Mouse (Mus musculus) monocyte, adult 2 months (primary cell): ENCODE measurements around the gene Dctn1.

Source experiments
- DNase-seq, 2 experiments: peaks; one replicate each; pipeline ENCODE4 v3.0.0; 2022; ENCODE audit warnings: low spot score in 2 of 2, low read depth in 1 of 2

Dctn1 gene

DNA sequence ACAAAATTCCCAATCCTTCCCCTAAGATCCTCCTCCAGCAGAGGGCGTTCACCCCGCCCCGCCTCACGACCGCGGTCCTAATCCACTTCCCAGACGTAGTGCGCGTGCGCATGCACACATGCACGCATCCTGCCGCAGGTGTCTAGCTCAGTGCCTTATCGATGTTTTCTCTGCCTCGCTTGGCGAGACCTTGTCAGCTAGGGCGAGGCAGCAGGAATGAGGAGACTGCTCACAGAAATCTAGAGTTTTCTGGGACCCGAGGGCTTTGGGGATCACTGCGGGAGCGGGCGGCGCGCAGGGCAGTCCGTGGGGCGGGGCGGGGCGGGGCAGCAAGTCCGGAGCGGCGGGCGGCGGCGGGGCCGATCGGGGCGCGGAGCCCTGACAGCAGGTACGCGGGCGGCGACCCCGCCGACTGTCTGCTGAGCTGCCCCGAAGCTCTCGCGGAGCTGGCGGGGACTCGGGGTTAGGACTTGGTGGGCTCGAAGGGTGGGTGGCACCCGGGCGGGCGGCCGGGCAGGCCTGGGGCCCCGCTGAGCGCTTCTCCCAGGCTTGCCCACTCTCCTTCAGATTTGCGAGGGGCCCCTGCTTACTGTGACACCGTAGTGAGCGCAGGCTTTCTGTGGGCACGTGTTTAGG, at the start of gene Dctn1:
TSS of gene Dctn1 (plus strand) at position 314 of the 636 bp plus-strand sequence.
- peak; percentile 77 to 92 for DNase-seq

DNA sequence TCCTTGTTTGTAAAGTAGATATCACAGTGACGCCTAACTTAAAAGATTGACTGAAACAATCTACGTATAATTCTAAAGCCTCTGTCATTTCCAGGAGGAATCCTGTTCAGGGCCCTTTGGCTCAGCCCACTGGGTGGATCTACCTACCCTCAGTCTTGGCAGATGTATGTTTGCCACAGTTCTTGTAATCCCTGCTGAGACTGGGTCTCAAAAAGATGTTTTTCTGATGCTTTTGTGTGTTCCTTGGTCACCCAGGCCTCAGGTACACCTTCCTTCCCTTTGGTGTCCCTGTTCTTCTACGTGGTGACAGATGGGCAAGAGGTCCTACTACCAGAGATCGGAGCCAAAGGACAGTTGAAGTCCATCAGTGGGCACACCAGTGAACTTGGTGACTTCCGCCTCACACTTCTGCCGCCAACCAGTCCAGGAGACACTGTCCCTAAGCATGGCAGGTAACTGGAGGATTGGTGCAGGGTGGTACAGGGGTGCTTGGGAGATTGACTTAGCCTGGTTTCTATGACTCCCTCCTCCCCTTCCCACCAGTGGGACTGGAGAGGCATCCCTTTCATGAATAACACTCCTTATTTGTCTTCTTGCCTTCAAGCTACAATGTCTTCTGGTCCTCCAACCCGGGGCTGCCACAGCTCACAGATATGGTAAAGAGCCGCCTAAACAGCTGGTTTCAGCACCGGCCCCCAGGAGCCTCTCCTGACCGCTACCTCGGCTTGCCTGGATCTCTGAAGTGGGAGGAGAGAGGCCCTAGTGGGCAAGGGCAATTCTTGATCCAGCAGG, 49.2 kb upstream of the Dctn1 start:
- DNase-seq: no peak

GRCm38 (mm10) chr6:83117165-83117438, 48.6 kb upstream of the Dctn1 start:
- DNase-seq: no peak

DNA sequence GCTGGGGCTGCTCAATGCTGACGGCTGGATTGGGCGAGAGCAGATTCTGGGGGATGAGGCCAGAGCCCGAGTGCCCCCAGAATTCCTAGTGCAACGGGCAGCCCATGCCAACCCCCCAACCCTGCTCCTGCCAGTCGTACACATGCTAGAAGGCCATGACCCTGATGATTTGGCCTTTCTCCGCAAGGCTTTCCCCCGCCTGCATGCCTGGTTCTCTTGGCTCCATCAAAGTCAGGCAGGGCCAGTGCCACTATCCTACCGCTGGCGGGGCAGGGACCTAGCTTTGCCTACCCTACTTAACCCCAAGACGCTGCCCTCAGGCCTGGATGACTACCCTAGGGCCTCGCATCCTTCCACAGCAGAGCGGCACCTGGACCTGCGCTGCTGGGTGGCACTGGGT, 48.1 kb upstream of the Dctn1 start:
- no peak for DNase-seq

DNA sequence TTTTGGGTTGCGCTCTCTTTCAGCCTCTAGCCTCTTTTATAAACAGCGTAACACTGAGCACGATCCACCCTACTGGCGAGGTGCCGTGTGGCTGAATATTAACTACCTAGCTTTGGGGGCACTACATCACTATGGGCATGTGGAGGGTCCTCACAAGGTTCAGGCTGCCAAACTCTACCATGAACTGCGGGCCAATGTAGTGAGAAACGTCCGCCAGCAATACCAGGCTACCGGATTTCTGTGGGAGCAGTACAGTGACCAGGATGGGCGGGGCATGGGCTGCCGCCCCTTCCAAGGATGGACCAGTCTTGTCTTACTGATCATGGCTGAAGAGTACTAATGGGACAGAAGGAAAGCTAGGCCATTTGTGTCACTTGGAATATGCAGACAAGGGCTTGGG, 47.4 kb upstream of the Dctn1 start:
- no peak for DNase-seq

- DNase-seq: no peak
Observed at GRCm38 (mm10) chr6:83118825-83119733, 46.6 kb upstream of the Dctn1 start.

DNA sequence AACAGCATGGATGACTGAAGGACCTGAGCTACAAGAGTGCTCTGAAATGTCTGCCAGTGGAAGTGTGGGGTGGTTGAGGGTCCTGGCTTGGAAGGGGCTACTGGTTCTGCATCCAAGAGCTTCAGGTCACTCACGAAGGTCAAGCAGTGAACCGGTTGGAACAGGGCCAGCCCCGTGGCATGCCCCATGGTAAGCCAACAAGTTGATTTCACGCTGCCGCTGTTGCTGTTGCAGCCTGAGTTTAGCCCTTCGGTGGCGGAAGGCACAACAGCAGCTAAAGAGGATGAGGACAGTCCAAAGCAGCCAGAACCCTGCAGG, 46.0 kb upstream of the Dctn1 start:
- no peak for DNase-seq

DNA sequence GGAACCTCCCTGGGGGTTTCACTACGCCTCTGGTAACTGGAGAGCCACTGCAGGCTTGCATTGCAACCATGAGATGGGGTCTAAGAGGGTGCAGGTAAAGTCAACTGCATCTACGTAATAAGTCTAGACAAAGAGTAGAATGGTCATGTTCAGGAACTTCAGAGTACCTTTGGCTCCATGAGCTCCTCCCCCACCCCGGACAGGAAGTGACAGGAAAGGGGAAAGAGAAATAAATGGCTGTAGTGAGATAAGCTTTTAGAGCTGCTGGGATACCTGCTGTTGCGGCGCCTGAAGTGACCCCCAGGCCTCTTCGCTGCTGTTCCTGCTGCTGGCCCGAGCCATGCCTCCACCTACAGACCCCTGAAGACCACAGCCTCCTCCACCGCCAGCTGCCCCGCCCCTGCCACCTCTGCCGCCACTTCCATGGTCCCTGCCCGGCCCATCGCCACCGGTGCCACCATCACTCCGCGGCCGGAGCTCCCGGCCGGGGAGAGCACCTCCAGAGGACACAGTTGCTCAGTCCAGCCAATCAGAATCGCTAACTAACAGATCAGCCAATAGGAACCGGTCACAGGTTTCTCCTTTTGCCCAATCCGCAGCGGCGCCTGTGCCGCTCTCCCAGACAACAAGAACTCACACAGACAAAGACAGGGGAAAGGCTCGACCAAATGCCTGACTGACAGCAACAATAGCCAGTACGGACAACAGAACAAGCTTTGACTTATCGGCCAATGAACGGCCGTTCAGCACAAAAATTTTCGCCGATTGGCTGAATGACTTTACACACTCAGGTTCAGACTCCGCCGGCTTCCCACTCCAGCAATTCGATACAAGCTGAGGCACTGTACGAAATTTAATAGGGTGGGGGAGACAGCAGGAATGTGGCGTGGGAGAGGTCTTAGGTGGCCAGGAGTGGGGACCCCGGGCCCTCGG, 44.5 kb upstream of the Dctn1 start, which contains the start of gene Wbp1:
TSS of gene Wbp1 (minus strand) at position 630 of the 933 bp plus-strand sequence.
- peak; percentile 88 to 90 for DNase-seq

DNA sequence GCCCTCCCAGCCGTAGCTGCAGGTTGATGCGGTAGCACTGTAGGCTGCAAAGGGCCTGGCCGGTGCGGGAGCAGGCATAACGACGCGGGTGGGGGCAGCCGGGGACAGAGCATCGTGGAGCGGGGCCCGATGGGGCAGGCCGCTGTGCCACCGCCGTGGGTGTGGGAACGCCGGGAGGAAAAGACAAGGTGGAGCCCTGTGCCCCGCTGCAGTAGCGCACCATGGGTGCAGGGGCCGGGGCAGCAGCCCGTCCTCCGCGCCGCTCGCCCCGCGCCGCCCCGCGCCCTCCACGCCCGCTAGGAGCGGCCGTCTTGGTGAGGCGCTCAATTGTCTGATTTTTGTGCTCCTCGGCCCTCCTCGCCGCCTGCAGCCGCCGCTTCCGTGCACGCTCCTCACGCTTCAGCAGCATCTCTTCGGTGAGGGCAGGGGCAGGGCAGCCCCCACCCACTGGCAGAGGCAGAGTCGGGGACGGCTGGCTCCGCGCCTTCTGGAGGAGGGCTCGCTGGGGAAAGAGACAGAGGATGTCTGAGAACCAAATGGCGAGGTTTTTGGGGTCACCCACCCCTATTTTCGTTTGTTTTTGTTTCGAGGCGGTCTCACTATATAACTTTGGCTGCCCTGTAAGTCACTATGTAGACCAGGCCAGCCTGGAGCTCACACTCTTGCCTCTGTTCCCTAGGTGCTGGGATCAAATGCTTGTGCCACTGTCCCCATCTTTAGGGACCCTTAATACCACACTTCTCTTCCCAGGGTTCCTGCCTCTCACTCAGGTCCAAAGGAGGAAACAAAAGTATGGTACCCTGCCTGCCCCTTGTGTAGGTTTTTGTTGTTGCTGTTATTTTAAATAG, 43.6 kb upstream of the Dctn1 start:
- DNase-seq: no peak

DNA sequence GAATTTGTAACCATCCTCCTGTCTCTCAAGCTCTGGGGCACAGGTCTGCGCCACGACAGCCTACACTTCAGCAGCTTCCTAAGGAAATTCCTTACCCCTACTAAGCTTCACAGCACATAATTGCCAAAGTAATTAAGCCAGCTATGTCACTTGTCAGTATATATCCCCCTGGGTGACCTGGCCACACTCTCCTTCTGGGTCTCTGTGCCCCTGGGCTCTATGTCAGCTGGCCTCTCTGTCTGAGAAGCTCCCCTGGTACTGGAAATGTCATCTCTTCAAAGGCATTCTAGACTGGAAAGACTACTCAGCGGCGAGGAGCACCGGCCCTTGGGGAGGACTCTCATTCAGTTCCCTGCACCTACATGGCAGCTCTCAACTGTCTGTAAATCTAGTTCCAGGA, 42.8 kb upstream of the Dctn1 start:
- DNase-seq: no peak

DNA sequence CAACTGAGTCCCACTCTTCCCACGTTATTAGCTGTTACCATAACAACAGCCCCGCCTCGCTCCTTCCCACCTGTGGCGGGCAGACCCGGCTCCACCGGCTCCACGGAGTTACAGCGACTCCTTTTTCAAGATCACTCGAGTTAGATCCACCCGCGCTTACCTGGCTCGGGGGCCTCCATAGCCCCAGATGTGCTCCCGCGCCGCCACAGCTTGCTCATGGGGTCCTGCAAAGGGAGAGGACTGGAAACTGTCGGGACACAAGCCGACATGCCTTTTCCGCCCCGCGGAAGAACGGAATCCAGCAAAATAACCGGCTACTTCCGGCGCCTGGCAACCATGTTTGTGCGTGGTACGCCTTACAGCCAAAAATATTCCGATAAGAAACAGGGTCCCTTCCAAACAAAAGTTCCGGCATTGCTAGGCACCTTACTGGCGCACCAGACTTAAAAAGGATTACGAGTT, 40.8 kb upstream of the Dctn1 start:
- peak; percentile 84 to 89 for DNase-seq

DNA sequence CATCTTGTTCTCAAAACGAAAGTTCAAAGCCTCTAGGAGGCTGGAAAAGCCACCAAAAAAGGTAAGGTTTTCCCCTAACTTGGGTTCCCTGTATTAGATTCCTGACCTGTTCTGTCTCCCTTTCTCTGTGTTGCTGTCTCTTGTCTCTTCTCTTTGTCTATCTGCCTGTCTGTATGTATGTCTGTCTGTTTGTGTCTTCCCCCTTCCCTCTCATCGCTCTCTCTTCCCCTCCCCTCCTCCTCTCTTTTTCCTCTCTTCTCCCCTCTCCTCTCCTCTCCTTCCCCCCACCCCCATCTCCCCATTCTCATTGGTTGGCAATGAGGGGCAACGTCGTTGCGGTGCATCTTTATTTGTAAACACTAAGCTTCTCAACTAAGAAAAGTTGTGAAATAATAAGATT, 40.4 kb upstream of the Dctn1 start, which contains the start of gene Ino80b:
TSS of gene Ino80b (minus strand) at position 101 of the 400 bp plus-strand sequence.
- no peak for DNase-seq

GRCm38 (mm10) chr6:83127419-83127818, 38.3 kb upstream of the Dctn1 start:
- no peak for DNase-seq

DNA sequence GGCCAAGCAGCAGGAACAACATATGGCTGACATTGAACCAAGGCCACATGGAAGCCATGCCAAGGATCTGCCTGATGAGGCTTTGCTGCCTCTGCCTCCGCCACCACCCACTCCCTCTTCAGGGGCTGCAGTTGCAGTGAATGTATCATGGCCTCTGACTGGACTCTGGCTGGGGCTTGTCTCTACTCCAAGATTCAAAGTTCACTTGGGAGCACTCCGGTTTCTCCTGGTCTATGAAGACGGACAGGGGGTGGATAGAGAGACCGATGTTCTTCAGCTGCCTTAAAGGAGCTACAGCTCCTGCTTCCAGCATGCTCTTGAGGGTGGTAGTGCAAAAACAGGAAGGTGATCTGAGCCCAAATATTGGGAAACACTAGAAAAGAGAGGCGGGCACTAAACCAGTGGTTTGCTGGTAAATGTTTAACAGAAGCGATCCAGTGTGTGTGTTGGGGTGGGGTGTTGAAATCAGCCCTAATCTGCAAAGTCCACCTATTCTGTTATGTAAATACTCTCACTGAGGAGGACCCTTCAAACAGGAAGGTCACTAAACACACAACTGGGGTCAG, 34.2 kb upstream of the Dctn1 start:
- DNase-seq: no peak

- no peak for DNase-seq
Observed at GRCm38 (mm10) chr6:83132176-83132919, 33.4 kb upstream of the Dctn1 start.

DNA sequence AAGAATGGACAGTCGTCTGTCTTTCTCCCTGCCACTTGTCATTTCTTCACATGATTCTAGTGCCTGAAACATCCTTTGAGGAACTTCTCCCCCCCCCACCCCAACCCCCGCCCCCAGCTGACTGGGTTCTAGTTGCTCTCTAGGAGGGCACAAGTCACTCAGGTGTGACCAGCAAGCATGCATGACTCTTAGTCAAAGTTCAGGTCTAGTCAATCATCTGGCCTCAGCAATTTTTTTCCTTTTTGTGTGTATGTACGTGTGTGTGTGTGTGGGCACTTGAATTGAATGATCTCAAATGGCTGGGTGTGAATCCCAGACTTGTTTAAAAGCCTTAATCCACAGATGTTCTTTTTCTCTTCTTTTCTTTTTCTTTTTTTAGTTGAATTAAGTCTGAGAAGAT, 31.5 kb upstream of the Dctn1 start:
- no peak for DNase-seq

DNA sequence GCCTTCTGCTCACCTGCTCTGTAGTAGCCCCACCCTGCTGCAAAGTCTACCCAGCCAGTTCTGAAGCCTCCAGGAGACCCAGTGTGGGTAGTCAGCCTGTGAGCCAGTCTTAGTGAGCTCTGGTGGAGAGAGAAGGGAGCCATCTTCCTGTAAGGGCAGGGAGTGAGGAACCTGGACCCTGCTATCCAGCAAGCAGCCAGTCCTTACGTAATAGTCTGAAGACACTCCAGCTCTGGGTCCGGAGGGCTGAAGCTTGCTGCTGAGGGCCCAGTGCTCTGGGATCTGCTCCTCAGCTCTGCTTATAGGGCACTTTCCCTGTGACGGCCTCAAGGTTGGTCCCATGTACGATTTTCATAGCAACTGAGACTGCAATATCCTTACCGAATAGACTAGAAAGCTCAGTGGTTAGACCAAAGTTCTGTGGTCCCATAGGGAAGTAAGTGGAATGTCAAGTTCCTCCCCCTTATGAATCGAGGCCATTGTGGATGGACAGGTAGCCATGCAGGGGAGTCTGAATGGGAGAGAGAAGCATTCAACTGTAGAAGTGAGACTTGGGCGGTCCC, 30.7 kb upstream of the Dctn1 start, which contains the start of gene Rtkn:
TSS of gene Rtkn (plus strand) at position 513 of the 563 bp plus-strand sequence.
- no peak for DNase-seq

- no peak for DNase-seq
Observed at GRCm38 (mm10) chr6:83135571-83136161, 30.1 kb upstream of the Dctn1 start.
